Mouse (Mus musculus): ENCODE data around the gene Htra3.

- TF ChIP-seq CTCF (IDR thresholded peaks at IDR 0.05; ENCODE audit: low read depth) (no peak), EP300 (IDR thresholded peaks at IDR 0.05; ENCODE audit: low read depth) (no peak)
Observed at GRCm38 (mm10) chr5:35616943-35617342, 62.6 kb downstream of the Htra3 start.

Measured in liver, embryonic 14.5 days (tissue).